Mouse (Mus musculus): ENCODE data around the gene Pex13.
A peak's percentile ranks its signal among the peaks of the same experiment; 100 is the strongest.

Pex13 gene

GRCm38 (mm10) chr11:23665798-23666501, at the start of gene Pex13:
Gene Pex13 (minus strand): TSS chr11:23665959.
- DNase-seq = peak; percentile 96

GRCm38 (mm10) chr11:23712299-23712698, 46.5 kb upstream of the Pex13 start:
- DNase-seq = no peak

- no peak for DNase-seq
These were observed 39.0 kb upstream of the Pex13 start for GRCm38 (mm10) chr11:23704604-23705294.

- no peak for DNase-seq
These were observed 36.1 kb upstream of the Pex13 start for GRCm38 (mm10) chr11:23701831-23702230.

- DNase-seq = peak; percentile 4
These were observed 33.8 kb upstream of the Pex13 start for GRCm38 (mm10) chr11:23699414-23700095.

- DNase-seq = no peak
These were observed 32.8 kb upstream of the Pex13 start for GRCm38 (mm10) chr11:23698526-23698925.

GRCm38 (mm10) chr11:23695847-23696246, 30.1 kb upstream of the Pex13 start:
- no peak for DNase-seq

- DNase-seq = no peak
These were observed 27.5 kb upstream of the Pex13 start for GRCm38 (mm10) chr11:23693286-23693685.

- no peak for DNase-seq
These were observed 22.3 kb upstream of the Pex13 start for GRCm38 (mm10) chr11:23688060-23688459.

GRCm38 (mm10) chr11:23686671-23687070, 20.9 kb upstream of the Pex13 start:
- no peak for DNase-seq

GRCm38 (mm10) chr11:23682561-23682960, 16.8 kb upstream of the Pex13 start:
- no peak for DNase-seq

GRCm38 (mm10) chr11:23680435-23680950, 14.7 kb upstream of the Pex13 start:
- DNase-seq = no peak

- DNase-seq = peak; percentile 93
These were observed 13.4 kb upstream of the Pex13 start for GRCm38 (mm10) chr11:23679044-23679642.

GRCm38 (mm10) chr11:23676100-23676499, 10.3 kb upstream of the Pex13 start:
- DNase-seq = no peak

GRCm38 (mm10) chr11:23672256-23672749, 6.5 kb upstream of the Pex13 start:
- peak; percentile 73 for DNase-seq

GRCm38 (mm10) chr11:23667128-23667527, 1.4 kb upstream of the Pex13 start:
- peak; percentile 37 for DNase-seq

GRCm38 (mm10) chr11:23666526-23666925, 767 bp upstream of the Pex13 start:
- DNase-seq = no peak

- peak; percentile 61 for DNase-seq
These were observed 410 bp downstream of the Pex13 start, which contains the start of gene Pus10 for GRCm38 (mm10) chr11:23665311-23665786. Gene Pus10 (plus strand): TSS chr11:23665674.

- DNase-seq = no peak
These were observed 1.5 kb downstream of the Pex13 start for GRCm38 (mm10) chr11:23664232-23664631.

GRCm38 (mm10) chr11:23657791-23658190, 8.0 kb downstream of the Pex13 start:
- peak; percentile 12 for DNase-seq

GRCm38 (mm10) chr11:23653666-23654065, 12.1 kb downstream of the Pex13 start:
- DNase-seq = no peak

GRCm38 (mm10) chr11:23647835-23648234, 17.9 kb downstream of the Pex13 start:
- DNase-seq = no peak

- DNase-seq = no peak
These were observed 18.3 kb downstream of the Pex13 start for GRCm38 (mm10) chr11:23647431-23647830.
